Mouse (Mus musculus): ENCODE measurements at regions not wholly inside any gene's neighbourhood (a gene's known extent, or its start where the extent isn't known, plus 50 kb on each side); places are given as distances from the start of the nearest gene placed in this dataset.

GRCm38 (mm10) chr17:68120230-68120629 lies 116.3 kb upstream of the Arhgap28 start:
- TF ChIP-seq CTCF (IDR thresholded peaks at IDR 0.05; ENCODE audit: borderline replicate concordance, insufficient read depth, low read length) (no peak), POLR2A (IDR thresholded peaks at IDR 0.05; ENCODE audit: low read depth, low read length) (no peak)
